Mouse (Mus musculus): ENCODE measurements around the gene Gm49384.
A peak's percentile ranks its signal among the peaks of the same experiment; 100 is the strongest.
"Not testable (repeated sequence)": the region's sequence is repeated elsewhere in the genome, so short reads cannot be mapped to it uniquely, and the experiment has no call there.

The Gm49384 gene

GRCm38 (mm10) chr12:69167656-69168460, 36.2 kb downstream of the Gm49384 start:
- no peak for DNase-seq (ENCODE audit: low spot score in 2 of 2)

GRCm38 (mm10) chr12:69166861-69167581, 37.0 kb downstream of the Gm49384 start:
- not testable (repeated sequence) for DNase-seq (ENCODE audit: low spot score in 2 of 2)

- no peak for DNase-seq (ENCODE audit: low spot score in 2 of 2)
Observed at GRCm38 (mm10) chr12:69164904-69165303, 39.2 kb downstream of the Gm49384 start.

GRCm38 (mm10) chr12:69163586-69163985, 40.5 kb downstream of the Gm49384 start:
- not testable (repeated sequence) for DNase-seq (ENCODE audit: low spot score in 2 of 2)

GRCm38 (mm10) chr12:69160677-69161076, 43.4 kb downstream of the Gm49384 start:
- not testable (repeated sequence) for DNase-seq (ENCODE audit: low spot score in 2 of 2)

- DNase-seq (ENCODE audit: low spot score in 2 of 2), result peak in 1 of 2 experiments; percentile 22
Observed at GRCm38 (mm10) chr12:69159578-69159940, 44.5 kb downstream of the Gm49384 start.

GRCm38 (mm10) chr12:69158765-69159577, 45.1 kb downstream of the Gm49384 start, which contains the start of gene Rps29:
Gene Rps29 (minus strand): TSS chr12:69159186.
- peak; percentile 98 to 99 for DNase-seq (ENCODE audit: low spot score in 2 of 2)

- DNase-seq (ENCODE audit: low spot score in 2 of 2), result no peak
Observed at GRCm38 (mm10) chr12:69158366-69158764, 45.7 kb downstream of the Gm49384 start.

- no peak for DNase-seq (ENCODE audit: low spot score in 2 of 2)
Observed at GRCm38 (mm10) chr12:69157107-69157506, 47.0 kb downstream of the Gm49384 start.

- no peak for DNase-seq (ENCODE audit: low spot score in 2 of 2)
Observed at GRCm38 (mm10) chr12:69156436-69156835, 47.6 kb downstream of the Gm49384 start.

- no peak for DNase-seq (ENCODE audit: low spot score in 2 of 2)
Observed at GRCm38 (mm10) chr12:69155923-69156322, 48.1 kb downstream of the Gm49384 start.

- no peak for DNase-seq (ENCODE audit: low spot score in 2 of 2)
Observed at GRCm38 (mm10) chr12:69150049-69150448, 54.0 kb downstream of the Gm49384 start.

GRCm38 (mm10) chr12:69147166-69147735, 56.8 kb downstream of the Gm49384 start:
- DNase-seq (ENCODE audit: low spot score in 2 of 2), result no peak

- no peak for DNase-seq (ENCODE audit: low spot score in 2 of 2)
Observed at GRCm38 (mm10) chr12:69143460-69143859, 60.6 kb downstream of the Gm49384 start.

GRCm38 (mm10) chr12:69139841-69140240, 64.2 kb downstream of the Gm49384 start:
- DNase-seq (ENCODE audit: low spot score in 2 of 2), result no peak
